Mouse (Mus musculus) gastrocnemius, postnatal 4 days (tissue): Measurements from ENCODE around the gene Slf2. TPM values are rescaled to one million over a fixed set of nuclear protein-coding genes. Genes with fewer than 3 reads are reported as not detected.

Source experiments
- DNase-seq, 2 experiments: peaks; one replicate each; pipeline ENCODE4 v3.0.0; 2021 to 2022; ENCODE audit warnings: low spot score in 2 of 2, mixed read lengths in 2 of 2
- total RNA-seq, 2 experiments: library from RNA; stranded (reverse); gene quantifications; 2 replicates each; pipeline ENCODE4 v1.2.3; 2021

Gene Slf2
- total RNA-seq, 2 experiments from 2014 or later, result 46.8 to 52.4 TPM

GRCm38 (mm10) chr19:45028746-45029145 lies 97.8 kb downstream of the Slf2 start:
- DNase-seq, result no peak

- DNase-seq, result no peak
Observed at GRCm38 (mm10) chr19:45029571-45029970, 98.6 kb downstream of the Slf2 start.

DNA sequence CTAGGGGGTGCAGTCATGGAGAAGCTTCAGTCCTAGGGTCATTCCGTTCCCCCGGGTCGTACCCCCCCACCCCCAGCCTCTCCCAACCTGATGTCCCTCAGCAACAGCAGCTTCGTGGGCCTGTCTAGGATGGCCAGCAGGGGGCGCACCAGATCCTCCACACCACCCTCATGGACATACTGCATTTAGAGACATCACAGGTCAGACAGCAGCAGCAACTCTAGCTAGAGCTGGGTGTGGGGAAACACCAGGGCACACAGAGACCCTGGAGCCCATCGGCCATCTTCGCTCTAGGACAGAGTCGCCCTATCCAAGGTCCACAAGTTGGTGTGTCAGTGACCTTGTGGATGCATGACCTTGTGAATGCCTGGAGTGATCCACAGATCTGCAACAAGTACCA lies 99.2 kb downstream of the Slf2 start:
- peak in 1 of 2 experiments; percentile 75 for DNase-seq

GRCm38 (mm10) chr19:45030746-45031693 lies 100.1 kb downstream of the Slf2 start:
- peak in 1 of 2 experiments; percentile 78 for DNase-seq

DNA sequence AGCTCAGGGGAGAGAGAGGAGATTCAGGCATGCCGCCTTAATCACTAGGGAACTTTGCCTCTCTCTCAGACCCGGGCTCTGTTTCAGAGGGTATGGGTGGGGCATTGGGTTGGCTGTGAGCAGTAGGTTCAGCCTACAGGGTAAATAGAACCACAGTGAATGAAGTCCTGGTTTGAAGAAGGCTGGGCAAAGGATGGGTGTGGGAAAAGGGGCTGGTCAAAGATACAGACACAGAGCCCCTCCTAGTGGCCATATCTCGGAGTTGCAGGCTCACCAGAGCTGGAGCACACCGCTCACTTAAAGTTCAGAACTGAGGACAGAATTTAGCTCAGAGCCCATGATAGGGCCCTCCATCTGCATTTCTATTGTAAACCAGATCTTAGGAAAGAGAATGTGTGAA lies 100.8 kb downstream of the Slf2 start:
- peak in 1 of 2 experiments; percentile 74 for DNase-seq

Other genes starting within 250 kb of the Slf2 start
- gene Pax2, start 175.1 kb upstream of the Slf2 start, total RNA-seq, result not detected
- 1 to 10 TPM; 2.5 to 3.4 TPM for gene Sema4g, start 58.0 kb downstream of the Slf2 start, total RNA-seq
- 10 to 100 TPM; 14.6 to 14.9 TPM for gene Twnk, start 74.5 kb downstream of the Slf2 start, total RNA-seq
- gene Mrpl43, start 75.3 kb downstream of the Slf2 start, total RNA-seq, result 10 to 100 TPM; 34.8 to 37.5 TPM
- 10 to 100 TPM; 58.5 to 59.4 TPM for gene Lzts2, start 83.3 kb downstream of the Slf2 start, total RNA-seq
- gene Pdzd7, start 114.6 kb downstream of the Slf2 start, total RNA-seq, result 1 to 10 TPM; 1.2 to 2.0 TPM
- gene Sfxn3, start 116.4 kb downstream of the Slf2 start, total RNA-seq, result 10 to 100 TPM; 24.1 to 25.2 TPM
- 1 to 10 TPM; 8.0 to 8.9 TPM for gene Kazald1, start 144.1 kb downstream of the Slf2 start, total RNA-seq
- under 1 TPM in 1 of 2 experiments, not detected in 1; 0.31 TPM for gene Tlx1, start 219.5 kb downstream of the Slf2 start, total RNA-seq